Mouse (Mus musculus) lung, postnatal 10 days (tissue): ENCODE data around the gene Pcsk6.
"Not testable (repeated sequence)": the region's sequence is repeated elsewhere in the genome, so short reads cannot be mapped to it uniquely, and the experiment has no call there.

ENCODE experiments used
- DNase-seq: peaks from one replicate; pipeline ENCODE4 v3.0.0; 2021

Pcsk6 gene

GRCm38 (mm10) chr7:65884928-65885327 is 23.4 kb downstream of the Pcsk6 start:
- no peak for DNase-seq

- no peak for DNase-seq
Observed at GRCm38 (mm10) chr7:65885819-65886218, 24.3 kb downstream of the Pcsk6 start.

GRCm38 (mm10) chr7:65891831-65892230 is 30.3 kb downstream of the Pcsk6 start:
- no peak for DNase-seq

- no peak for DNase-seq
Observed at GRCm38 (mm10) chr7:65892264-65892828, 30.8 kb downstream of the Pcsk6 start.

GRCm38 (mm10) chr7:65893546-65893945 is 32.0 kb downstream of the Pcsk6 start:
- DNase-seq = no peak

- DNase-seq = no peak
Observed at GRCm38 (mm10) chr7:65895262-65895661, 33.7 kb downstream of the Pcsk6 start.

- no peak for DNase-seq
Observed at GRCm38 (mm10) chr7:65901231-65901630, 39.7 kb downstream of the Pcsk6 start.

GRCm38 (mm10) chr7:65902471-65903180 is 41.1 kb downstream of the Pcsk6 start:
- DNase-seq = peak; percentile 78

- no peak for DNase-seq
Observed at GRCm38 (mm10) chr7:65903456-65903855, 41.9 kb downstream of the Pcsk6 start.

GRCm38 (mm10) chr7:65906528-65907272 is 45.2 kb downstream of the Pcsk6 start:
- no peak for DNase-seq

- peak; percentile 16 for DNase-seq
Observed at GRCm38 (mm10) chr7:65909343-65910127, 48.0 kb downstream of the Pcsk6 start.

GRCm38 (mm10) chr7:65913088-65913610 is 51.6 kb downstream of the Pcsk6 start:
- DNase-seq = no peak

GRCm38 (mm10) chr7:65914761-65915301 is 53.3 kb downstream of the Pcsk6 start:
- peak; percentile 66 for DNase-seq

GRCm38 (mm10) chr7:65915821-65916220 is 54.3 kb downstream of the Pcsk6 start:
- no peak for DNase-seq

- no peak for DNase-seq
Observed at GRCm38 (mm10) chr7:65916566-65916965, 55.0 kb downstream of the Pcsk6 start.

- no peak for DNase-seq
Observed at GRCm38 (mm10) chr7:65918431-65918830, 56.9 kb downstream of the Pcsk6 start.

- no peak for DNase-seq
Observed at GRCm38 (mm10) chr7:65929398-65929797, 67.9 kb downstream of the Pcsk6 start.

- no peak for DNase-seq
Observed at GRCm38 (mm10) chr7:65930478-65930877, 68.9 kb downstream of the Pcsk6 start.

GRCm38 (mm10) chr7:65934238-65934970 is 72.9 kb downstream of the Pcsk6 start:
- DNase-seq = not testable (repeated sequence)

- DNase-seq = no peak
Observed at GRCm38 (mm10) chr7:65935211-65935610, 73.7 kb downstream of the Pcsk6 start.

GRCm38 (mm10) chr7:65940988-65941387 is 79.5 kb downstream of the Pcsk6 start:
- DNase-seq = no peak
